Mouse (Mus musculus) liver, embryonic 11.5 days (tissue): Measurements from ENCODE around the gene Rapgefl1. TPM values are rescaled to one million over a fixed set of nuclear protein-coding genes. Genes with fewer than 3 reads are reported as not detected.

Source experiments
- ATAC-seq: fragments of 200-750 bp; cut with Nextera tagmentation; replicated peaks from 2 replicates; pipeline ENCODE4 v1.8.0; 2017; ENCODE audit warnings: moderate number of reproducible peaks, mild to moderate bottlenecking, moderate TSS enrichment, moderate library complexity; ENCODE audit not compliant: low FRiP score
- DNase-seq: peaks from one replicate; pipeline ENCODE4 v3.0.0-alpha.2; 2017; ENCODE audit warnings: low spot score
- H3K27ac ChIP-seq: fragments of 300-500 bp; sonication (generic); 2 replicates; pipeline ENCODE4 v1.5.1; 2014; ENCODE audit warnings: mild to moderate bottlenecking, low read depth, low read length, control low read depth
- H3K27me3 ChIP-seq: fragments of 300-500 bp; sonication (generic); replicated peaks from 2 replicates; pipeline ENCODE4 v1.6.1; 2014; ENCODE audit warnings: low read length, mixed read lengths; ENCODE audit not compliant: control insufficient read depth, insufficient read depth
- H3K36me3 ChIP-seq: fragments of 300-500 bp; sonication (generic); 2 replicates; pipeline ENCODE4 v1.6.1; 2014; ENCODE audit warnings: mild to moderate bottlenecking, low read length, moderate library complexity, mixed read lengths; ENCODE audit not compliant: control insufficient read depth, insufficient read depth
- H3K4me1 ChIP-seq: fragments of 300-500 bp; sonication (generic); replicated peaks from 2 replicates; pipeline ENCODE4 v1.6.1; 2014; ENCODE audit warnings: low read length, mixed read lengths; ENCODE audit not compliant: control insufficient read depth, insufficient read depth
- H3K4me2 ChIP-seq: fragments of 300-500 bp; sonication (generic); 2 replicates; pipeline ENCODE4 v1.6.1; 2014; ENCODE audit warnings: mild to moderate bottlenecking, control low read depth, moderate library complexity
- H3K4me3 ChIP-seq: fragments of 300-500 bp; sonication (generic); 2 replicates; pipeline ENCODE4 v1.5.1; 2014; ENCODE audit warnings: low read depth, low read length, control low read depth
- H3K9ac ChIP-seq: fragments of 300-500 bp; sonication (generic); 2 replicates; pipeline ENCODE4 v1.6.1; 2014; ENCODE audit warnings: low read depth, low read length, control low read depth
- H3K9me3 ChIP-seq: fragments of 300-500 bp; sonication (generic); 2 replicates; pipeline ENCODE4 v1.6.1; 2016; ENCODE audit warnings: low read length, inconsistent platforms, mixed read lengths; ENCODE audit not compliant: control insufficient read depth
- WGBS: fragments of 180-500 bp; shearing (Covaris S2); extraction: QIAGEN DNeasy Blood & Tissue Kit; methylation state at CpG from one replicate; pipeline ENCODE4 v1.1.7; 2014; 5-methylcytosine and 5-hydroxymethylcytosine counted together
- polyA plus RNA-seq: library from polyadenylated mRNA; unstranded; fragments of >200 nt; fragmentation: Nextera tagmentation; extraction: Ambion mirVana; gene quantifications from 2 replicates; pipeline ENCODE4 v1.2.1, GENCODE M21; 2014

Gene Rapgefl1
- polyA plus RNA-seq, 1 experiment from 2014 or later, result 0.55 TPM

DNA sequence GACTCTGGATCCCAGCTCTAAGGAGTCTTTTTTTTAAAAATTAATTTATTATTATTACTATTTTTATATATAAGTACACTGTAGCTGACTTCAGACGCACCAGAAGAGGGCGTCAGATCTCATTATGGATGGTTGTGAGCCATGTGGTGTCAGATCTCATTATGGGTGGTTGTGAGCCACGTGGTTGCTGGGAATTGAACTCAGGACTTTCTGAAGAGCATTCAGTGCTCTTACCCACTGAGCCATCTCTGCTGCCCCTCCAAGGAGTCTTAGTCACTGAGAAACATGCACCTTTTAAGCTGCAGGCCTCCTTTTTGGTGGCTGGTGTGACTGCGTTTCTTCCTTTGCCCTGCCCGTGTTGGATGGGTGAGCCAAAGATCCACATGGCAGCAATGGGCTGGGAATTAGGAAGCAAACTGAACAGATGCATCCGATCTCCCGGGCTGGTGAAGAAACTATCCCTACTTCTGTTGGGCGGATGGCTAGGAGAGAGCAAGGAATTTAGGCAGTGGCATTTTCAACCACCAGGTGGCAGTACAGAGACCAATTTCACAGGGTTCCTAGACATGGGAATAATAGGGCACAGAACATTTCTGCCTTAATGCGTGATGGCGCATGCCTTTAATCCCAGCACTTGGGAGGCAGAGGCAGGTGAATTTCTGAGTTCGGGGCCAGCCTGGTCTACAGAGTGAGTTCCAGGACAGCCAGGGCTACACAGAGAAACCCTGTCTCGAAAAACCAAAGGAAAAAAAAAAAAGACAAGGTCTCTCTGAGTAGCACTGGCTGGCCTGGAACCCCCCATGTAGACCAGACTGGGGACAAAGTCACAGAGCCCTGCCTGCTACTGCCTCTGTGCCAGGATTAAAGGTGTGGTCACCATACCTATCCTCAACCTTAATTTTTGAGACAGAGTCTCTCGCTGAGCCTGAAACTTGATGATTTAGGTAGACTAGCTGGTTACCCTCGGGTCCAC is 22.5 kb downstream of the Rapgefl1 start:
- no peaks in the 10 kb centered on the region for H3K27me3 ChIP-seq
- no peaks in the 10 kb centered on the region for H3K36me3 ChIP-seq
- H3K4me2 ChIP-seq, result peak overlapping the region; percentile 5; the same call in 1 of the 2 replicates
- H3K4me3 ChIP-seq, result no peak overlapping the region
- peaks cover 6% of the 10 kb centered on the region for H3K4me1 ChIP-seq
- no peaks in the 10 kb centered on the region for H3K9me3 ChIP-seq
- WGBS, result 31% methylated on average over 14 of the region's 14 CpGs
- DNase-seq (peak; percentile 74), ATAC-seq (peak; percentile 68)
- H3K27ac ChIP-seq, result no peak overlapping the region
- H3K9ac ChIP-seq, result peak overlapping the region; percentile 27; the same call in 1 of the 2 replicates

DNA sequence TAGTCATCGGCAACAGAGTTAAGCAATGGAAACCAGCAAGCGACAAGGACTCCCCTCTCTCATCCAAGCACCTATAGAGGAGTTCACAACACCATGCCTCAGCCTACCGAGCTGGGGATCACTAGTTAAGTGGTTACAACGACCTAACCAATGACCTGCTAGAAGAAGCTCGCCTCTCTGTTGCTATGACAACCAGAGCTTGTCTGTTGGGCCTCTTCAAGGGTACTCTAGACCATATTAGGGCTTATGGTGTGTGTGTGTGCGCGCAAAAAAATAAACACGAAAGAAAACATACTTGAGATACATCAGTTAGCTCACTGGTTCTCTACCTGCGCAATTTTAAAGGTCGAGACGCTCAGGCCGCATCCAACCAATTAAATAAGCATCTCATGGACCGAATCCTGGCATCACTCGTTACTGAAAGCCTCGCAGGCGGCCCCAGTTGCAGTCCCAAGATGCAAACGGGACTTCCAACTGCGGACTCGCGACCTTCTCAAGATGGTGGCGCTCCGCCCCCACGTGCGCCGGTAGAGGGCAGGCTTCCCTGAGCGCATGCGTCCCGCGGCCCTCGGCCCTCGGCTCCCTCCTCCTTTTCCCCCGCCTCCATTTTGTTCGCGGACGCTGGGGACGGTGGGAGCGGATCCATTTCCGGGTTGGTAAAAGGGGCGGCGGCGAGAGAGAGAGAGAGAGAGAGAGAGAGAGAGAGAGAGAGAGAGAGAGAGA is 26.6 kb downstream of the Rapgefl1 start, which contains the start of gene Wipf2:
TSS of gene Wipf2 (plus strand) at position 611 of the 723 bp plus-strand sequence.
- ATAC-seq (peak; percentile 87), DNase-seq (peak; percentile 91)
- no peaks in the 10 kb centered on the region for H3K27me3 ChIP-seq
- peak within 1 kb of the TSS; percentile 92 for H3K4me2 ChIP-seq
- WGBS, result 8% methylated on average over 39 of the region's 41 CpGs
- peak within 1 kb of the TSS; percentile 84 for H3K4me3 ChIP-seq
- no peaks in the 10 kb centered on the region for H3K9me3 ChIP-seq
- H3K27ac ChIP-seq, result peak within 1 kb of the TSS; percentile 87
- H3K36me3 ChIP-seq, result peaks cover 11% of the 10 kb centered on the region; the same call in 1 of the 2 replicates
- peak within 1 kb of the TSS; percentile 85 for H3K9ac ChIP-seq
- H3K4me1 ChIP-seq, result peaks cover 10% of the 10 kb centered on the region

DNA sequence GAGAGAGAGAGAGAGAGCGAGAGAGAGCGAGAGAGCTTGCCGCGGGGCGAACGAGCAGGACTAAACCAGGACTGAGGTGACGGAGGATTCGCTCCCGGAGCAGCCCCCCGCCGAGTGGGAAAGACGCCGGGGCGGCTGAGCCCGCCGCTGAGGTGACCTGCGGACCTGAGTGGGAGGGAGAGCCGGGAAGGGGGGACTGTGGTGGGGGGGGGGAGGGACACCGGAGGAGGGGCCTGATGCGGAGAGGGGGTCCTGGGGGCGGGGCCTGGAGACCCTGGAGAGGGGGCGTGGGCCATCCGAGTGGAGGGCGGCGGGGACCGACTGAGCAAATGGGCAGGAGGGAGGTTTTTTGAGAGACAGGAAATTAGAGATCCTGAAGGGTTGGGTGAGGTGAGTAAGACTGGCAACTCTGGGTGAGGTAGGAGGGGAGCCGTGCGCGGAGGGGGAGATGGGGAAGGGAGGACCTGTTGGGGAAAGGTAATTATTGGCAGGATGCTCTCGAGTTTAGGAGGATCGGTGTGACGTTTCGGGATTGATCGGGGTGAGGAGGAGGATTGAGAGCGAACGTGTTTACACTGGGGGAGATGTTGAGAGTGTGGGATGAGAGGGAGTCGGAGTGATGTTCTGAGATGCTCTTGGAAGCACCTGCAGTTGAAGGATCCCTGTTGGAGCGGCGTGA is 27.3 kb downstream of the Rapgefl1 start:
- H3K36me3 ChIP-seq, result peaks cover 11% of the 10 kb centered on the region; the same call in 1 of the 2 replicates
- peak overlapping the region; percentile 92 for H3K4me2 ChIP-seq
- peaks cover 10% of the 10 kb centered on the region for H3K4me1 ChIP-seq
- WGBS, result 1% methylated on average over 39 of the region's 39 CpGs
- H3K27me3 ChIP-seq, result no peaks in the 10 kb centered on the region
- DNase-seq (no peak), ATAC-seq (peak; percentile 61)
- H3K4me3 ChIP-seq, result peak overlapping the region; percentile 84
- H3K27ac ChIP-seq, result peak overlapping the region; percentile 87
- no peaks in the 10 kb centered on the region for H3K9me3 ChIP-seq
- H3K9ac ChIP-seq, result peak overlapping the region; percentile 85

DNA sequence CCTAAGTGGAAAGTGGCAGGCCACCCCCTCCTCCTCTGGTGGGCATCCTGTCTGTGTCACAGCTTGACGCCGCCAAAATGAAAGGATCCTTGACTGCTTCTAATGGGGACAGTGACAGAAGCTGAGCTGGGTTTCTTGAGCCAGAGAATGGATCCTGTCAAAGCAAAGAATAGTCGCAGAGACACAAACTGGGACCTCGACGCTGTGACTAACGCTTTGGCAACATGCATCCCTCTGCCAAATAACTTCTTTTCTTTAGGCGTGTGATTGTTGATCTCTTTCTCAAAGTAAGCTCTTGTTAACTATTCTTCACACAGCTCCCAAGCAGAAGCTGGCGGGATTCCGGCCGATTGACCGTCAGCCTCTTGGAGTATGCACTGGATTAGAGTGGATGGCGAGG is 30.7 kb downstream of the Rapgefl1 start:
- H3K9me3 ChIP-seq, result no peaks in the 10 kb centered on the region
- peaks cover 11% of the 10 kb centered on the region; the same call in 1 of the 2 replicates for H3K36me3 ChIP-seq
- no peak for DNase-seq
- peaks cover 10% of the 10 kb centered on the region for H3K4me1 ChIP-seq
- no peak for ATAC-seq
- no peak overlapping the region for H3K9ac ChIP-seq
- H3K27me3 ChIP-seq, result no peaks in the 10 kb centered on the region
- H3K4me3 ChIP-seq, result no peak overlapping the region
- no peak overlapping the region for H3K27ac ChIP-seq
- H3K4me2 ChIP-seq, result no peak overlapping the region
- WGBS, result 93% methylated on average over 12 of the region's 12 CpGs

DNA sequence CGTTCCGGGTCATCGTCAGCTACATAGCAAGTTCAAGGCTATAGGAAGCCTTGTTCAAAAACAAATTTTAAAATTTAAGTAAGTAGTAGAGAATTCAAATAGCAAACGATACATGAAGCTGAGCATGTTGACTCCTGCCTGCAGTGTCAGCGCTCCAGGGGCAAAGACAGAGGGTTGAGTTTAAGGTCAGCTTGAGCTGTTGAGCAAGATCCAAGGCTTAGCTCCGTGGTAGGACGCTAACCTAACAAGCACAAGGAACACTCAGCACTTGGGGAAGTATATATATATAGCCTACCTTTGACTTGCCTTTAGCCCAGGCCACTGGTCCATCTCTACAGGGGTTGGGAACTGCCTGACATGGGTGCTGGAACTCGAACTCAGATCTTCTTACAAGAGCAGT is 33.3 kb downstream of the Rapgefl1 start:
- 88% methylated on average over 8 of the region's 8 CpGs for WGBS
- ATAC-seq, result no peak
- no peaks in the 10 kb centered on the region for H3K9me3 ChIP-seq
- H3K27ac ChIP-seq, result no peak overlapping the region
- no peak overlapping the region for H3K4me3 ChIP-seq
- peaks cover 17% of the 10 kb centered on the region; the same call in 1 of the 2 replicates for H3K36me3 ChIP-seq
- no peak for DNase-seq
- H3K27me3 ChIP-seq, result no peaks in the 10 kb centered on the region
- H3K4me1 ChIP-seq, result peaks cover 5% of the 10 kb centered on the region
- no peak overlapping the region for H3K4me2 ChIP-seq
- H3K9ac ChIP-seq, result no peak overlapping the region

DNA sequence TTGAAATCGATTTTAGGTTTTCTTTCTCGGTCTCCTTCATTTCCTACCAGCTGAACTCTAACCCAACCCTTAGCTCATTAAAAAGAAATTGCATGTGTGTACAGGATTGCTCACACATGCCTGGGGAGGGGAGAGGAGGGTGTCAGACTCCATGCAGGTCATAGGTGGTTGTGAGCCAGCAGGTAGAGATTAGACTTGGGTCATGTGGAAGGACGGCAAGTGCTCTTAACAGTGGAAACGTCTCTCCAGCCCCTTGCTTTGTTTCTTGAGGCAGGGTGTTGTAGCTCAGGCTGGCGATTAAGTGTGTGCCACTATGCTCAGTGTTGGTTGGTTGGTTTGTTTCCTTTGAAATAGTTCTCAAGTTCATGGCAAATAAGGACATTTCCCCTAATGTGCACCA is 34.2 kb downstream of the Rapgefl1 start:
- 84% methylated on average over 5 of the region's 5 CpGs for WGBS
- ATAC-seq (no peak), DNase-seq (no peak)

DNA sequence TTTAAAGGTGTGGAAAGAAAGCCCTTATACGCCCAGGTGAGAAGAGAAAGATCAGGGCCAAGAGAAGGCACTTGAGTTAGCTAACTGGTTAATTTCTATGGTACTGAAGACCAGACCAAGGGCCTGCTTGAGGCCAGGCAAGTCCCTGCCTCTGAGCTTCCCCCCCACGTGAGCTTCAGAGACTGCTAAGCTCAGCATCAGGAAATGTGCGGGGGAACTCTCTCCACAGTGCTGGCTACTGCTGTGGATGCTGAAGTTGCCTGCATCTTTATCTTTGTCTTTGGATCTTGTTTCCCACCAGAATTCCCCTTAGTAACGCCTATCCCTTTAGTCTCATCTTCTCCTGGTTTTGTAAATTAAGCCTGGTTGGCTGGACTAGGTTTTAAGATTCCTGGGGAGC is 34.8 kb downstream of the Rapgefl1 start:
- ATAC-seq (no peak), DNase-seq (no peak)
- Histone ChIP-seq H3K27me3 (no peaks in the 10 kb centered on the region), H3K4me2 (no peak overlapping the region), H3K27ac (no peak overlapping the region), H3K36me3 (peaks cover 17% of the 10 kb centered on the region; the same call in 1 of the 2 replicates), H3K9me3 (no peaks in the 10 kb centered on the region), H3K4me1 (peaks cover 5% of the 10 kb centered on the region; the same call in 1 of the 2 replicates), H3K4me3 (no peak overlapping the region), H3K9ac (no peak overlapping the region)
- WGBS, result 69% methylated on average over 4 of the region's 4 CpGs

More for the DNA sequence above, 34.2 kb downstream of the Rapgefl1 start:
- H3K4me3 ChIP-seq, result no peak overlapping the region
- no peaks in the 10 kb centered on the region for H3K27me3 ChIP-seq
- H3K9ac ChIP-seq, result no peak overlapping the region
- H3K9me3 ChIP-seq, result no peaks in the 10 kb centered on the region
- peaks cover 5% of the 10 kb centered on the region; the same call in 1 of the 2 replicates for H3K4me1 ChIP-seq
- H3K36me3 ChIP-seq, result peaks cover 17% of the 10 kb centered on the region; the same call in 1 of the 2 replicates
- no peak overlapping the region for H3K4me2 ChIP-seq
- no peak overlapping the region for H3K27ac ChIP-seq

DNA sequence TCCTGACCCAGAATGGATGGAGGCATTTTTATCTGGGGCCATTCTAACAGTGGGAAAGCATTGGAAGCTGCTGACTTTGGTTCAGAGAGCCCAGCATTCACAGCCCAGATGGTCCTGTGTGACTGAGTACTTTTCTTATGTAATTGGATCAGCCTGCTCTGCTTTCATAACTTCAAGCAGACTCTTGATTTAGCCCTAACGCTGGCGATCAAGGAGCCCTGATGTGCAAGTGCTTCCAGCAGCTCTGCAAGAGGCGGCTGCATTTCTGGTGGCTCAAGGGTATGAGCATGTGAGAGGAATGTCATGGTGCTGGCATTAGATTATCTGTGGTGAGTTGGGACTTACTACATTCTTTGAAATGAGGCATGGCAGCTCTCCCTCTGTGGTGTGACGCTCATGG is 35.5 kb downstream of the Rapgefl1 start:
- no peak for DNase-seq
- 84% methylated on average over 4 of the region's 4 CpGs for WGBS

More for the DNA sequence above, 35.5 kb downstream of the Rapgefl1 start:
- Histone ChIP-seq H3K36me3 (peaks cover 12% of the 10 kb centered on the region; the same call in 1 of the 2 replicates), H3K9ac (no peak overlapping the region), H3K4me2 (no peak overlapping the region), H3K27ac (no peak overlapping the region), H3K27me3 (no peaks in the 10 kb centered on the region), H3K4me1 (peaks cover 5% of the 10 kb centered on the region; the same call in 1 of the 2 replicates), H3K9me3 (no peaks in the 10 kb centered on the region), H3K4me3 (no peak overlapping the region)
- ATAC-seq, result no peak
